Mouse (Mus musculus) adrenal gland, postnatal 10 days (tissue): ENCODE data around the gene Tcte2. TPM values are rescaled to one million over a fixed set of nuclear protein-coding genes. Genes with fewer than 3 reads are reported as not detected.
A peak's percentile ranks its signal among the peaks of the same experiment; 100 is the strongest.

Source experiments
- DNase-seq: peaks from one replicate; pipeline ENCODE4 v3.0.0; 2021; ENCODE audit warnings: mixed read lengths
- total RNA-seq, 2 experiments: library from RNA; stranded (reverse); gene quantifications; 2 replicates each; pipeline ENCODE4 v1.2.3; 2021

Gene Tcte2
- total RNA-seq, 2 experiments from 2014 or later = 2.6 to 4.1 TPM

DNA sequence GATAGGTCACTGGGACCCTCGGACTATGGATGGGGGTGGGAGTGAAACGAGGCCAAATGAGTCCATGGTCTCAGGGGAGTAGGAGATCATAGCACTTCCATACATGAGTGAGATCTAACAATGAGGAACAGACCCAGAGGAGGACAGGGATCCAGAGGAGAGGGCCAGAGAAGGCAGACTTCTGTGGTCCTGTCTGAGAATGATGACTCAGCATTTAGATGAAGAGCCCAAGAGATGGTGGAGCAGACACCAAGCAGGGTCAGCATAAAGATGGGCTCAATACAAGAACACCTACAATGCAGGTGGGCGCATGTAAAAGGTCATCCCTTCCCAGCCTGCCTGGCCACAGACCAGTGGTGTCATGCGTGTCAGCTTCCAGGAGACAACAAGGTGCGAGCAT lies 41.4 kb downstream of the Tcte2 start:
- DNase-seq = no peak

- peak; percentile 67 for DNase-seq
Observed at GRCm38 (mm10) chr17:13717428-13717827, 44.2 kb downstream of the Tcte2 start.

- no peak for DNase-seq
Observed at GRCm38 (mm10) chr17:13716336-13716735, 45.3 kb downstream of the Tcte2 start.

- no peak for DNase-seq
Observed at GRCm38 (mm10) chr17:13715511-13715910, 46.1 kb downstream of the Tcte2 start.

GRCm38 (mm10) chr17:13714654-13715053 lies 47.0 kb downstream of the Tcte2 start:
- DNase-seq = peak; percentile 60

DNA sequence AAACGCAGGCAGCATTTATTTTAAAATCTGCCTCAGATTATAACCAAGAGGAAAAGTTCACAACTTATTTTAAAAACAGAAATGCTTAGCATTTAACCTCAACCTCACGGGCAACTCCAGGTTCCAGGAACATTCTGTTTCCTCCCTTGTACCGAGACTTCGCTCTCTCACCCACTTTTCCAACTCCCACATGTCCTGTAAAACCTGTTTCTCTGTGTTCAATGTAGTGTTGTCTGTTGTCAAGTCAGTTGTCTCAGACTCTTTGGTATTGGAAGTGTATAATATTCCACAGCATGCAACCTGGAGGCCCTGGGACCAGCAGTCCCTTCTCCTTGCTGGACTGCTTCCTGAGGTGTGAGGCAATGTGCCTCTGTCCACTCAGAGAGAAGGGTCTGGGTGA lies 47.5 kb downstream of the Tcte2 start:
- DNase-seq = no peak

DNA sequence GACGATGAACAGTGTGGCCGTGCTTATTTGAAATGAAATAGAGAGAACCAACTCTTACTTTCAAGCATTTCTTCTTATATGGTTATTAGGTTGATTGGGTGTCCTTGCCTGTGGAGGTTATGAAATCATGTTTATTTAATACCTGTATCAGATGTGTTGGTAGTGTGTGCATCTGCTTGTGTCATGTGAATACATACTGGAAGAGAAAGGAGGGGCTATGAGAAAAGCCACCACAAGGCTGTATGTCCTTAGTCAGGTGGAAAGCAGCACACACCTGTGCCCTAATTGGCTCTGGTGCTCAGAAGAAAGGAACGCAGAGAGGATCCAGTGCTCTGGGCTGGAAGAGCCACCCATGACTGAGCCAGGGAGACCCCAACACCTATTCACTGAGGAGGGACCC lies 49.1 kb downstream of the Tcte2 start:
- DNase-seq = no peak

GRCm38 (mm10) chr17:13712116-13712515 lies 49.5 kb downstream of the Tcte2 start:
- DNase-seq = no peak

DNA sequence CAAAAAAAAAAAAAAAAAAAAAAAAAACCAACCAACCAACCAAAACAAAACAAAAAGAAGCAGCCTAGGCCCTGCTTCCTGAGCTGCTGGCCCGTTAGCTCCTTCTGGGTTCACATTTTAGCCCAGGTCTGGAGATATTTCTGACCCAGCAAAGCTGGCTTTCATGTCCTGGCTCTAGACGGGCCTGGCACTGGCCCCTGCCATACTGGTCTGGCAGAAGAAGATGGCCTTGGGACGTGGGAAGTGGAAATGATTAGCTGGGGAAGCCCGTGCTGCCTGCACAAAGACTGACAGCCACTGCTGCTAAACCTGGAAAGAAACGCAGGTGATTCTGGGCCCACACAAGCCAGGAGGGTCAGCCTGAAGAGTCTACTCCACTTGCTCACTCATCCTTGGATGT lies 50.5 kb downstream of the Tcte2 start:
- peak; percentile 54 for DNase-seq

DNA sequence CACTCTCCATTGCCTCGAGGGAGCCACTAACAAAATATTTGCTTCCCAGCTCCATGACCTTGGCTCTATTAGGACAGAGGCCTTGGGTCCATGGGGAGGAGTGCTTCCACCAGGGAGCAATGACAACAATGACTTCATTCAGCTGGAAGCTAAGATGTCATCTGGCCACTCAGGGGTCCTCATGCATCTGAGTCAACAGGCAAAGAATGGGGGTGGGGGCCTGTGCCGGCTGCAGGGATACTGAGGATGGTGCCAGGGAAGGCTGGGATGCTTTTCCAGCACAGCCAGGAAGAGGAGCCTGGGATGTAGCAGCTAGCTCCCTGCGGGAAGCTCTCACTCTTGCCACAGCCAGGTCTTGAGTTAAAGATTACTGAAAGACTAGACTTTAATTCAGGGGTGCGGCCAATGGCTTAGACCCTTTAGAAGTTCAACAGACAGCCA lies 56.1 kb downstream of the Tcte2 start:
- peak; percentile 70 for DNase-seq

DNA sequence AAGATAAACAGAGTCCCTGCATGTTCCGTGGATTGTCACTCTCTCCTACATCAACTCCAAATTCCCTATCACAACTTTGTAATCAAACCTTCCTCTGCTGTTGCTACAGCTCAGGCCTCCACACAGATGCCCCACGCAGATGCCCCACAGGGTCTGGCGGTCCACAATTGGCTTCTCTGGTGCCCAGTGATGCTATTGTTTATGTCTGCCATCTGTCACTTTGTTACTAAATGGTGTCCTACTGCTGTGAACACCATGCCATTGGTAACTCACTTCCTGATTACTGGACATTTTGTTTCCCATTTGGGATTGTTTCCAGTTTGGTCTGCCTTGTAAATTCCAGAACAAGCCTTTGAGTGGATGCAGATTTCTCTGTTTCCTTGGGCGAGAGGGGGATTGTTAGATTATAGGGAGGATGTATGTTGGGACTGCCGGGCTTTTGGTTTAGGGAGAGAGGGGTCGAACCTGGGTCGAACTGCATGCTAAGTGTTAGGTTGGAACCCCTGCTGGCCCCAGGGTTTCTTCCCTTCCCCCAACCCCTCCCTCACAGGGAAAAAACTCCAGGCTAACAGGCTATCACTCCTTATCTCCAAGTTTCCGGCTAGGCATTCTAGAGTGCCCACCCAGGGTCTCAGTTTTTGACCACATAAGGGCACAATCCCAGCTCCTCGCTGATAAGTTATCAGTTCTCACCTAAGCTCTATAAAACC lies 57.9 kb downstream of the Tcte2 start:
- no peak for DNase-seq

- DNase-seq = peak; percentile 79
Observed at GRCm38 (mm10) chr17:13700131-13701016, 61.3 kb downstream of the Tcte2 start.

GRCm38 (mm10) chr17:13699716-13700115 lies 61.9 kb downstream of the Tcte2 start:
- DNase-seq = peak; percentile 62

DNA sequence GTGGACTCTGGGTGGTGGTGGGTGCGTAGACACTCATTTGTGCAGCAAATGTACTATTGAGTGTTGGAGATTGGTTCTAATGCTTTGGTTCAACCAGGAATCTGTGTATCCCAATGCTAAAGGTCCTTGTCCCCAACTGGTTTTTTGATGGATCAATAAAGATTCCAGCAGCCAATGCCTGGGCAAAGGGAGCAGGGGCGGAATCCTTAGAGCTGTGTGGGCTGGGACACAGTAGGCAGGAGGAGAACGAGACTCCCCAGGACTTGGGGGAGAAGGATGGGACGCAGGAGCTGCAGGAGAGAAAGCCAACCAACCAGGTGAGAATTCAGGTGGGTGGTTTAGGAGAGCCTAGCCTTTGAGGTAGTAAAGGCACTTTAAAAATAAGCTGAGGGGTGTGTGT lies 63.4 kb downstream of the Tcte2 start:
- no peak for DNase-seq

DNA sequence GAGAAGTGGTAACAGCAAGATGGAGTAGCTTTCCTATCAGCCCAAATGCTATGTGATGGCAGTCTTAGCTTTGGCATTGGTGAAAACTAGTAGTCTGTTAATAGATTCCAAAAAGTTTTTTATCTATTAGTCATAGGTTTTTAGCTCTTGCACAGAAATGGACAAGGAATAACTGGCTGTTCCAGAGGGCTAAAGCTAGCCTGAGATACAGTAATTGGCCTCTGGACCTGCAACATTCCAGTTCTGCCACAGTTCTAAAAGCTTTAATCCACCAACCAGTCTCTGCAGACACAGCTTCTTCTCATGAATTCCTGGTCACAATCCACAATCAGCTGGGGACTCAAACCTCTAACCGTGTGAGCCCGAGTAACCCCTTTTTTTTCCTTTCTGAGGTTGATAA lies 64.0 kb downstream of the Tcte2 start:
- DNase-seq = no peak

DNA sequence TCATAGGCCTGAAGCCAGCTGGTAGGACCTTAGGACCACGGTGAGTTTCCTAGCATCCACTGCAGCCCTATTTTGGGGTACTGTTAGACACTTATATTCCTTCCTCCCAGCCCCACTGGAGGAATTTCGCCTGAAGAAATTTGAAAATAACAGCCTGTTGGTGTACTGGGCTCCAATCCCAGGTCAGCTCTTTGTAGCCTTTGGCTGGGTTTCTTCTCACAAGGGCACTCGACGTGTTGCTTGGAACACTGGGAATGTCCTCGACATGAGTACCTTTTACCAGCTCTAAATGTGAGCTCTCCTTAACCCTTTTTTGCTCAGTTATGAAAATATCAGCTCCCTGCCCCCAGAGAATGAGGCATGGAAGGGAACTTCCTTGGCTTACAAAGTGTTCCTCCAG lies 65.7 kb downstream of the Tcte2 start:
- no peak for DNase-seq

DNA sequence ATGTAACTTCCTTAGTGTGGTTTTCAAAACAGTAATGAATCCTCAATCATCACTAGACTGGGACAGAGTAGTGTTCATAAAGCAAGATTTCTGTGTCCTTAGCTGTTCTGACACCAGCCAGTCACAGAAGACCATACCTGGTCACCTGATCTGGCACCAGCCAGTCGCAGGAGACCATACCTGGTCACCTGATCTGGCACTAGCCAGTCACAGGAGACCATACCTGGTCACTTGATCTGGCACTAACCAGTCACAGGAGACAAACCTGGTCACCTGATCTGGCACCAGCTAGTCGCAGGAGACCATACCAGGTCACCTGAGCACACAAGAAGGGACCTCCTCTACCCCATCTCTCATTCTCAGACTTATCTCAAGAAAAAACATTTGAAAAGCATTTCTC lies 66.4 kb downstream of the Tcte2 start:
- DNase-seq = no peak

DNA sequence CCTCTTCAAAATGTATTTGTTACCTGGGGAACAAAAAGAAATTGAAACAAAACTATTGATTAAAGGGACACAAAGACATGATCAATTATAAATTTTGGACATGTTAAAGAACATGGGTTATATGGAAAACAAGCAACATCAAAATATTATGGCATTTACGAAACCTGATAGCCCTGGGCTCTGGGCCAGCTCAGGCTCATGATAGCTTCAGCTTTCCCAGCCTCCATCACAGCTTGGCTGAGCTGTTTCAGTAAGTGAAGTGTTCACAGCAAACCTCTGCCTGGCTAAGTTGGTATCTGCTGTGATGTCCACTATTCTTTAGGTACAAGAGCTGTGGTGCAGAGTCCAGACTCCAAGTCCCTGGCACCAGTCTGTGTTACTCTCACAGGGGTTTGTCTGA lies 67.4 kb downstream of the Tcte2 start:
- DNase-seq = no peak

DNA sequence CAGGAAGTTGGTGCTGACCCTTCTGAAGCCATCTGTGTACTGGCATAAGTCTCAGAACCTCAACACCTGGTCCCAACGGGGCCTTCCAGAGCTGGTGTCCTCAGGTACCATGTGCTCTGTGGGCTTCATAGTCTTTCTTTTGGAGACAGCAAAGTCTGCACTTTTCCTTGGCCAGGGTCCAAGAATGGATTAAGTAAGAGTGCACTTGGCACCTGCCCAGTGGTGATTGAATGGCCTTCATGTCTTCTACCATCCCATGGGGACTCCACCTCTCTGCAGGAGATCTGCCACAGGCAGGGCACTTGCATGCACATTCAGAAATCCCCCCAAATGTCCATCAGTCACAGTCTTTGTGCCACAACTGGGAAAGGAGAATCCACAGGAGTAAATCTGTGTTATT lies 74.0 kb downstream of the Tcte2 start:
- peak; percentile 84 for DNase-seq

GRCm38 (mm10) chr17:13687086-13687485 lies 74.5 kb downstream of the Tcte2 start:
- DNase-seq = no peak

DNA sequence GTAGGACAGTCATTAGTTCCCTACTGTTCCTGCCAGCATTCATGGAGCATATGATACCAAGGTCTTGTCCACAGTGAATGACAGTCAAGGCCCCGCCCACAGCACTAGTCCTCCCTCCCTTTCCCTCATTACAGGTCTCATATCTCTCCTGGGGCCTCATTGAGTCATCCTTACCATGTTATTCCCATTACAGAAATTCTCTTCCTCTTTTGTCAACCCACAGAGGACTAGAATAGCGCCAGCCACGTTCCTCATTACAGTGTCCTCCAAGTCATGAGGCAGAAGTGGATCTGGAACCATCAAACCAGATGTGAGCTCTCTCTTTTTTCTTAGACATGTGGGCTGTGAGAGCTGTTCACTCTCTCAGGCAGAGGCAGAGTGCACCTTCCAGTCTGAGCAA lies 76.0 kb downstream of the Tcte2 start:
- no peak for DNase-seq

DNA sequence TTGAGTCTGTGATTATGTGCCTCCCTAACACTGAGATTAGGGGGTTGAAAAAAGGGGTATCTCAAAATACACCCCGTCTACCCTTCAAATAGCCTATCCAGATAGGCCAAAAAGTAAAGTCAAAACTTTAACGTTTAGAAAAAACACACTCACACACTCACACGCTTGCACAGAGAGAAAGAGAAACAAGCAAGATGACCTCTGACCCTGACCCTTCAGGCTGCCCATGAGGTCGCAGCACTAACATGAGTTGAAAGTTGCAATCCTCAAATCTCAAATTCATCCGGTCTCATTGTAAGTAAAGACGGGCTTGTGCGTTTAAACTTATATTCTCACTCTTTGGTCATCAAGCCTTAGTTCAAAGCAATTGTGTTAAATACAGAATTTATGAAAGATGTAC lies 77.4 kb downstream of the Tcte2 start:
- DNase-seq = no peak

- DNase-seq = peak; percentile 64
Observed at GRCm38 (mm10) chr17:13683411-13684174, 78.0 kb downstream of the Tcte2 start.
